Mouse (Mus musculus): ENCODE results near the gene Wwox. TPM values are rescaled to one million over a fixed set of nuclear protein-coding genes. Genes with fewer than 3 reads are reported as not detected.

Wwox gene
- polyA plus RNA-seq, 1 experiment from 2014 or later, result 12.9 TPM

GRCm38 (mm10) chr8:115019661-115020060 lies 580.2 kb downstream of the Wwox start:
- Histone ChIP-seq H3K27ac (replicated peaks; ENCODE audit: low read depth, low read length) (no peak overlapping the region), H3K4me3 (replicated peaks; ENCODE audit: low read depth, low read length) (no peak overlapping the region), H3K4me2 (ENCODE audit: low read length) (no peak overlapping the region), H3K4me1 (ENCODE audit: control insufficient read depth, insufficient read depth, low read length) (no peaks in the 10 kb centered on the region), H3K9ac (replicated peaks; ENCODE audit: low read length) (0 out of 2 replicates have a peak overlapping the region, but pooled peaks have one; percentile 4), H3K27me3 (ENCODE audit: control insufficient read depth, insufficient read depth, low read length) (no peaks in the 10 kb centered on the region), H3K9me3 (ENCODE audit: control insufficient read depth, low read length) (no peaks in the 10 kb centered on the region), H3K36me3 (ENCODE audit: control insufficient read depth, insufficient read depth, low read length) (no peaks in the 10 kb centered on the region)
- no peak for ATAC-seq (ENCODE audit: low FRiP score, low TSS enrichment)
- DNase-seq, result peak; percentile 37
- 47% methylated on average over 15 of the region's 15 CpGs for WGBS

- WGBS, result 87% methylated on average over 8 of the region's 8 CpGs
- no peaks in the 10 kb centered on the region for H3K9me3 ChIP-seq (ENCODE audit: control insufficient read depth, low read length)
- no peak overlapping the region for H3K4me3 ChIP-seq (replicated peaks; ENCODE audit: low read depth, low read length)
- no peaks in the 10 kb centered on the region for H3K36me3 ChIP-seq (ENCODE audit: control insufficient read depth, insufficient read depth, low read length)
- H3K9ac ChIP-seq (replicated peaks; ENCODE audit: low read length), result no peak overlapping the region
- DNase-seq, result no peak
- no peak overlapping the region for H3K27ac ChIP-seq (replicated peaks; ENCODE audit: low read depth, low read length)
- no peak for ATAC-seq (ENCODE audit: low FRiP score, low TSS enrichment)
- no peaks in the 10 kb centered on the region; the same call in 1 of the 2 replicates for H3K27me3 ChIP-seq (ENCODE audit: control insufficient read depth, insufficient read depth, low read length)
- H3K4me1 ChIP-seq (ENCODE audit: control insufficient read depth, insufficient read depth, low read length), result no peaks in the 10 kb centered on the region
- H3K4me2 ChIP-seq (ENCODE audit: low read length), result no peak overlapping the region
Observed at GRCm38 (mm10) chr8:115021731-115022130, 582.3 kb downstream of the Wwox start.

- ATAC-seq (ENCODE audit: low FRiP score, low TSS enrichment) (no peak), DNase-seq (no peak)
- H3K27ac ChIP-seq (replicated peaks; ENCODE audit: low read depth, low read length), result no peak overlapping the region
- H3K4me1 ChIP-seq (ENCODE audit: control insufficient read depth, insufficient read depth, low read length), result no peaks in the 10 kb centered on the region
- no peaks in the 10 kb centered on the region; the same call in 1 of the 2 replicates for H3K27me3 ChIP-seq (ENCODE audit: control insufficient read depth, insufficient read depth, low read length)
- no peak overlapping the region for H3K4me3 ChIP-seq (replicated peaks; ENCODE audit: low read depth, low read length)
- no peak overlapping the region for H3K9ac ChIP-seq (replicated peaks; ENCODE audit: low read length)
- WGBS, result 88% methylated on average over 4 of the region's 4 CpGs
- H3K36me3 ChIP-seq (ENCODE audit: control insufficient read depth, insufficient read depth, low read length), result no peaks in the 10 kb centered on the region
- H3K4me2 ChIP-seq (ENCODE audit: low read length), result no peak overlapping the region
- no peaks in the 10 kb centered on the region for H3K9me3 ChIP-seq (ENCODE audit: control insufficient read depth, low read length)
Observed at GRCm38 (mm10) chr8:115024062-115024461, 584.6 kb downstream of the Wwox start.

- Histone ChIP-seq H3K9me3 (ENCODE audit: control insufficient read depth, low read length) (no peaks in the 10 kb centered on the region), H3K4me3 (replicated peaks; ENCODE audit: low read depth, low read length) (no peak overlapping the region), H3K4me1 (ENCODE audit: control insufficient read depth, insufficient read depth, low read length) (no peaks in the 10 kb centered on the region), H3K9ac (replicated peaks; ENCODE audit: low read length) (no peak overlapping the region), H3K4me2 (ENCODE audit: low read length) (no peak overlapping the region), H3K27ac (replicated peaks; ENCODE audit: low read depth, low read length) (no peak overlapping the region), H3K27me3 (ENCODE audit: control insufficient read depth, insufficient read depth, low read length) (no peaks in the 10 kb centered on the region; the same call in 1 of the 2 replicates), H3K36me3 (ENCODE audit: control insufficient read depth, insufficient read depth, low read length) (no peaks in the 10 kb centered on the region)
- no peak for DNase-seq
- no peak for ATAC-seq (ENCODE audit: low FRiP score, low TSS enrichment)
- 90% methylated on average over 10 of the region's 10 CpGs for WGBS
Observed at GRCm38 (mm10) chr8:115025390-115026098, 586.1 kb downstream of the Wwox start.

GRCm38 (mm10) chr8:115026201-115026600 lies 586.7 kb downstream of the Wwox start:
- no peak for ATAC-seq (ENCODE audit: low FRiP score, low TSS enrichment)
- no peak for DNase-seq
- Histone ChIP-seq H3K9ac (replicated peaks; ENCODE audit: low read length) (no peak overlapping the region), H3K9me3 (ENCODE audit: control insufficient read depth, low read length) (no peaks in the 10 kb centered on the region), H3K4me1 (ENCODE audit: control insufficient read depth, insufficient read depth, low read length) (no peaks in the 10 kb centered on the region), H3K4me2 (ENCODE audit: low read length) (no peak overlapping the region), H3K36me3 (ENCODE audit: control insufficient read depth, insufficient read depth, low read length) (no peaks in the 10 kb centered on the region), H3K27me3 (ENCODE audit: control insufficient read depth, insufficient read depth, low read length) (no peaks in the 10 kb centered on the region; the same call in 1 of the 2 replicates), H3K27ac (replicated peaks; ENCODE audit: low read depth, low read length) (no peak overlapping the region), H3K4me3 (replicated peaks; ENCODE audit: low read depth, low read length) (no peak overlapping the region)
- WGBS, result 79% methylated on average over 7 of the region's 7 CpGs

- WGBS, result 67% methylated on average over 1 of the region's 1 CpGs
- ATAC-seq (ENCODE audit: low FRiP score, low TSS enrichment) (no peak), DNase-seq (no peak)
- Histone ChIP-seq H3K9ac (replicated peaks; ENCODE audit: low read length) (no peak overlapping the region), H3K27me3 (ENCODE audit: control insufficient read depth, insufficient read depth, low read length) (no peaks in the 10 kb centered on the region), H3K4me1 (ENCODE audit: control insufficient read depth, insufficient read depth, low read length) (no peaks in the 10 kb centered on the region), H3K4me2 (ENCODE audit: low read length) (no peak overlapping the region), H3K9me3 (ENCODE audit: control insufficient read depth, low read length) (no peaks in the 10 kb centered on the region), H3K27ac (replicated peaks; ENCODE audit: low read depth, low read length) (no peak overlapping the region), H3K4me3 (replicated peaks; ENCODE audit: low read depth, low read length) (no peak overlapping the region), H3K36me3 (ENCODE audit: control insufficient read depth, insufficient read depth, low read length) (no peaks in the 10 kb centered on the region)
Observed at GRCm38 (mm10) chr8:115033194-115033593, 593.7 kb downstream of the Wwox start.

GRCm38 (mm10) chr8:115036016-115036415 lies 596.6 kb downstream of the Wwox start:
- H3K27ac ChIP-seq (replicated peaks; ENCODE audit: low read depth, low read length), result no peak overlapping the region
- no peaks in the 10 kb centered on the region for H3K27me3 ChIP-seq (ENCODE audit: control insufficient read depth, insufficient read depth, low read length)
- no peak overlapping the region for H3K4me3 ChIP-seq (replicated peaks; ENCODE audit: low read depth, low read length)
- H3K4me2 ChIP-seq (ENCODE audit: low read length), result no peak overlapping the region
- no peak overlapping the region for H3K9ac ChIP-seq (replicated peaks; ENCODE audit: low read length)
- DNase-seq (no peak), ATAC-seq (ENCODE audit: low FRiP score, low TSS enrichment) (no peak)
- 85% methylated on average over 9 of the region's 9 CpGs for WGBS
- no peaks in the 10 kb centered on the region for H3K4me1 ChIP-seq (ENCODE audit: control insufficient read depth, insufficient read depth, low read length)
- H3K9me3 ChIP-seq (ENCODE audit: control insufficient read depth, low read length), result no peaks in the 10 kb centered on the region
- H3K36me3 ChIP-seq (ENCODE audit: control insufficient read depth, insufficient read depth, low read length), result no peaks in the 10 kb centered on the region

- Histone ChIP-seq H3K36me3 (ENCODE audit: control insufficient read depth, insufficient read depth, low read length) (no peaks in the 10 kb centered on the region), H3K27me3 (ENCODE audit: control insufficient read depth, insufficient read depth, low read length) (no peaks in the 10 kb centered on the region), H3K27ac (replicated peaks; ENCODE audit: low read depth, low read length) (no peak overlapping the region), H3K4me1 (ENCODE audit: control insufficient read depth, insufficient read depth, low read length) (no peaks in the 10 kb centered on the region), H3K4me2 (ENCODE audit: low read length) (no peak overlapping the region), H3K9ac (replicated peaks; ENCODE audit: low read length) (no peak overlapping the region), H3K9me3 (ENCODE audit: control insufficient read depth, low read length) (no peaks in the 10 kb centered on the region), H3K4me3 (replicated peaks; ENCODE audit: low read depth, low read length) (no peak overlapping the region)
- DNase-seq, result no peak
- no peak for ATAC-seq (ENCODE audit: low FRiP score, low TSS enrichment)
- WGBS, result 19% methylated on average over 4 of the region's 4 CpGs
Observed at GRCm38 (mm10) chr8:115038426-115038825, 599.0 kb downstream of the Wwox start.

GRCm38 (mm10) chr8:115045746-115046145 lies 606.3 kb downstream of the Wwox start:
- no peaks in the 10 kb centered on the region for H3K36me3 ChIP-seq (ENCODE audit: control insufficient read depth, insufficient read depth, low read length)
- no peak overlapping the region for H3K4me3 ChIP-seq (replicated peaks; ENCODE audit: low read depth, low read length)
- no peak for DNase-seq
- H3K9me3 ChIP-seq (ENCODE audit: control insufficient read depth, low read length), result no peaks in the 10 kb centered on the region
- H3K27me3 ChIP-seq (ENCODE audit: control insufficient read depth, insufficient read depth, low read length), result no peaks in the 10 kb centered on the region
- no peak overlapping the region for H3K27ac ChIP-seq (replicated peaks; ENCODE audit: low read depth, low read length)
- H3K9ac ChIP-seq (replicated peaks; ENCODE audit: low read length), result no peak overlapping the region
- ATAC-seq (ENCODE audit: low FRiP score, low TSS enrichment), result no peak
- no peak overlapping the region for H3K4me2 ChIP-seq (ENCODE audit: low read length)
- H3K4me1 ChIP-seq (ENCODE audit: control insufficient read depth, insufficient read depth, low read length), result no peaks in the 10 kb centered on the region
- 78% methylated on average over 7 of the region's 7 CpGs for WGBS
